Mouse (Mus musculus) bone marrow macrophage, adult 2 months (primary cell): Measurements from ENCODE around the gene Olfr190.

Experiments
- CTCF ChIP-seq: IDR thresholded peaks from 2 replicates; pipeline ENCODE4 v1.5.1; 2012; ENCODE audit warnings: low read depth, mild to moderate bottlenecking, low read length, moderate library complexity
- POLR2A ChIP-seq: IDR thresholded peaks from 2 replicates; pipeline ENCODE4 v1.6.1; 2012; ENCODE audit warnings: mild to moderate bottlenecking, low read depth, low read length, borderline replicate concordance

GRCm38 (mm10) chr16:59111781-59112180 lies 34.0 kb upstream of the Olfr190 start, which contains the start of gene Olfr193:
- TF ChIP-seq CTCF (no peak), POLR2A (no peak)
